Mouse (Mus musculus) lung, postnatal 0 days (tissue): ENCODE measurements at regions not wholly inside any gene's neighbourhood (a gene's known extent, or its start where the extent isn't known, plus 50 kb on each side); places are given as distances from the start of the nearest gene placed in this dataset.

Experiments used
- CTCF ChIP-seq: IDR thresholded peaks from 2 replicates; pipeline ENCODE4 v1.5.1; 2016; ENCODE audit warnings: antibody characterized with exemption, mild to moderate bottlenecking
- EP300 ChIP-seq: IDR thresholded peaks from 2 replicates; pipeline ENCODE4 v1.6.1; 2016; ENCODE audit warnings: antibody characterized with exemption, mild to moderate bottlenecking, control low read depth

DNA sequence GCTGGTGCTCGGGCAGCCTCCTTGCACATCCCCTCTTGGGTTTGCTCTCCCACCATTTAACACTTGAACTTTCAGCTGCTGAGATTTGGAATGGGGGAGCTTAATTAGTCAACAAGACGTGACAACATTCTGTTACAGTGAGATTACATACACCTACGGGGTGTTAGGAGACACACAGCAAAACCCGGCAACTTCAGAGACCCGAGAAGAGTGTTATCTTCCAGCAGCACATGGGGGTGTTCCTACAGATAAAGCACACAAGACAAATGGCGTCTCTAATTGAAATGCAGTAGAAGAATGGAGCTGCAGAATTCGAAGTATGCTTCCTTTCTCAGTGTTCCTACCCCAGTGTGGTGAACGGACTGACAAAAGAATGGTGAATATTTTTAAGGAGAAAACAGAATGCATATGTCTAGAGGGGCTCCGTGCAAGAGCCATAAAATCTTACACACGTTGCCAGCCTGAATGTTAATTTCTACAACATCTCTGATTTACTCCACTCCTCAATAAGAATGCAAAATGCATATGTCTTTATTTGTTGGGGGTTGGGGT, 215.2 kb downstream of the Sox11 start:
- no peak for TF ChIP-seq CTCF
- no peak for TF ChIP-seq EP300
